Mouse (Mus musculus) right cerebral cortex, postnatal 4 days (tissue): ENCODE results near the gene Grk5.

Experiments used
- DNase-seq: peaks from one replicate; pipeline ENCODE4 v3.0.0-alpha.2; 2022

Gene Grk5

DNA sequence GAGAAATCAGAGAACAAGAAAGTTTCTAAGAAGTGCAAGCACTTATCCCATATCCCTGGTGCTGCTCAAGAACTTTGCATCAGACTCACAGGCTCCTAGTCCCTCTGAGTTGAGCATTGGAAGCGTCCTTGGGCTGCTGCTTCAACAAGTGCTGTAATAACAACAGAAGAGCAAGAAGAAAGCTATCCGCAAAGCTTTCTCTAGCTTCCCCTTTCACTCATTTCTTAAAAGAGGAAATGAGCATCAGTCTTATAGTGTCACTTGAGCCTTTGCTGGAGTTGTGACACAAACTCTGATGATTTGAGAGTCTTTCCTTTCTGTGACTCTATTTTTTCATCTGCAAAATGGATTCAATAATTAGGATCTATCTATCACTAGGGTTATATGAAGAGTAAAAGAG lies 92.3 kb downstream of the Grk5 start:
- DNase-seq = no peak

DNA sequence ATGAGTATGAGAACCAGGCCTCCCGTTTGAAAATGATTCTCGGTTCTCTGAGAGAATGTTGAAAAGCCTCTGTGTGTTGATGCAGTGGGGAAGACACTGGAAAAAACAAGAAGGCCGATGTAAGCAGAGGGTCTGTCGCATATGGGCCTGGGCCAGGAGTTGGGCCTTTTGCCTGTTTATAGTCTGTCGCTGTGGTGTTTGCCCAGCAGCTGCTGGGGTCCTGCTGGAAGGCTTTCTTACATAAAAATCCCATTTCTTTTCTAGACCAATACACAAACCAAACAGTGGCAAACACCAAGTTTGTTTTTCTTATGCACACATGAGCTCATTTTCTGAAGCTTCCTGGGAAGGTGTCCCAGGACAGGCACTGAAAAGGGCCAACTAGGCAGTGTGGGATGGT lies 100.2 kb downstream of the Grk5 start:
- no peak for DNase-seq

DNA sequence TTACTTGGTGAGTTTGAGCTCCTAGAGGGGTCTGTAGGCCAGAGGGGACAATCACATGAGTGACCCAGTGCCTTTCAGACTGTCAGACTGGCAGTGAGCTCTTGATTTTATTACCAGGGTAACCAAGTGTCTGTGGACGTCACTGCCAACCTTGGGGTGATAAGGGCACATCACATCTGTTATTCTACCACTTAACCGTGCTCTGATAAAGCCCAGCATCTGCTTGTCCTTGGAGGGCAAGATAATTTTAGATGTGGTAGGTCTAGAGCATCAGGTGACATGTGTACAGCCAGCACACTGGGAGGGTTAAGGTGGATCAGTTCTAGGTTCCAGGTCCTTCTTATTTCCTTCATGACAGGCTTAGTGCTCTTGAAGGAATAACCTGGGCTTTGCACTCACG lies 104.7 kb downstream of the Grk5 start:
- DNase-seq = no peak

DNA sequence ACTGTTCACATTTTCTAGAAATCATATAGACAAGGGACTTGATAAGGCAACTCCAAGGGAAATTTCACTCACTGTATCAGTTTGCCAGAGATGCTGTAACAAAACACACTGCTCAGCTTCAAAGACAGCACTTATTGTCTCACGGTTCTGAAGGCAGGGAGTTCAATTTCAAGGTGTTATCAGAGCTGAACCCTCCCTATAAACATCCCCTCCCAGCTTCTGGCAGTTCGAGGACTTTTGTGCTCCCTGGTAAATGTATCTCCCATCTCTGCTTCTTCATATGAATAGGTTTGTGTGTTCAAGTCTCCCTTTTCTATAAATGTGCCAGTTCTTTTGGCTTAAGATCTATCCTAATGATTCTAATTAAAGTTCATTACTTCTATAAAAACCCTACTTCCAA lies 105.3 kb downstream of the Grk5 start:
- no peak for DNase-seq

DNA sequence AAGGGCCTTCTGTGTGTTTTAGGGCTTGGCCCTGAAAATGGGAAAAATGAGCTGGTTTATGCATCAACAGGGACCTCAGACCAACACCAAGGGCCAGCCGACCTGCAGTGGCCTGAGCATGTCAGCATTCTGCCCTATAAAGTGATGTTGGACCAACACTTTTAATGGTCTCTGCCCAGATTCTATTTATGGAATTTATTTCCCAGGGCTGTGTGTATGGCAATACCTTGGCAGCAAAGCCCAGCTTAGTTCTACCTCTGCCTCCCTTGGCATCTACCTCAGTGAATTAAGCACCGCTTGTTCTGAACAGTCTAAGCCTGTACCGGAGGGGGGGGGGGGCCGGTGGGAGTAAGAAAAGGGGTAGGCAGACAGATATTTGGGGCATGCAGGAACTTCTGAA lies 108.2 kb downstream of the Grk5 start:
- no peak for DNase-seq

DNA sequence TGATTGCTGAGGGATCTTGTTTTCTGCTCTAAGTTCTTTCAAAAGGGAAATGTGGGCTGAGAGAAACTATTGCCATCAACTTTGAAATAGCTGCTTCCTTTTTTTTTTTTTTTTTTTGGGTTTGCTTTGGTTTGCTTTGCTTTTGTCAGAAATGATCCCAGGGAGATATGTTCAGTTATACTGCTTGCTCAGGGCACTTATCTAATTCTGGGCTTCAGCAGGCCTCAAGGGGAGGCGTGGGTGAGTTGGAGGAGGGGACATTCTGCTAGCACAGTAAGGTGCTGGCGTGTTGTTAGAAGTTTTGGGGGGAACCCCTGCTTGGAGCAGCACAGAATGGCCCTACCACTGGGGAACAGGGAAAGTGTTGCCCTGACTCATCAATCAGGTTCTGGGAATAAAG lies 110.1 kb downstream of the Grk5 start:
- no peak for DNase-seq

DNA sequence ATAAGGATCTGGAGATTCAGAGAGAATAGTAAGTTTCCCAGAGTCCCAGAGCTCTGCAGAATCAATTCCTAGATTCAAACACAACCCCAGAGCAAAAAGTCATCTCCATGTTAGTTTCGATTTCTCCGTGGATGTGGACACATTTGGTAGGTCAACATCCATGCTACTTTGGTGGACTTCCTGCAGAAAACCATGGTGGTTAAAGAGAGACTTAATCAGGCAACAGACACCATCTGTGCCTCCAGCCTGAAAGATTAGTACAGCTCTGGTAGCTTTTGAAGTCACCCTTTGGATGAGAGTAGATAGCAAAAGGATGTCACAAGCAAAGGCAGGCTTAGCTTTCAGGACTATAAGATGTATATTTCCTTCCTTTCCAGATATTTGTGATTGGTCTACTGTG lies 111.4 kb downstream of the Grk5 start:
- DNase-seq = no peak

DNA sequence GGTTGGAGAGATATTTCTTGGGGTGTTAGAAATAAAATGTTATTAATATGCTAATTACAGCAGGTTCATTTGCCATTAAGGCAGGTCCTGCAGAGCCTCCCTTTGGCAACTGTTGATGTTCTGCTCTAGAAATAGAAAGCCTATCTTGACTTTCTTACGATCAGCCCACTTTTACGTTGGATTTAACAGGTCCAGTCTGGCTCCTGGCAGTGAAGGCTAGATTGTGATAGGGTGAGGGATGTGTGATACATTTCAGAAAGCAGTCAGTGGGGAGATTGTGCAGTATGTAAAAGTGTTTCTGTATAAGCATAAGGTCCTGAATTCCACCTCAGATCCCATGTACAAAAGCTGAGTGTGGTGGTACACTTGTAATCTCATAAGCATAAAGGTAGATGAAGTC lies 119.7 kb downstream of the Grk5 start:
- no peak for DNase-seq

DNA sequence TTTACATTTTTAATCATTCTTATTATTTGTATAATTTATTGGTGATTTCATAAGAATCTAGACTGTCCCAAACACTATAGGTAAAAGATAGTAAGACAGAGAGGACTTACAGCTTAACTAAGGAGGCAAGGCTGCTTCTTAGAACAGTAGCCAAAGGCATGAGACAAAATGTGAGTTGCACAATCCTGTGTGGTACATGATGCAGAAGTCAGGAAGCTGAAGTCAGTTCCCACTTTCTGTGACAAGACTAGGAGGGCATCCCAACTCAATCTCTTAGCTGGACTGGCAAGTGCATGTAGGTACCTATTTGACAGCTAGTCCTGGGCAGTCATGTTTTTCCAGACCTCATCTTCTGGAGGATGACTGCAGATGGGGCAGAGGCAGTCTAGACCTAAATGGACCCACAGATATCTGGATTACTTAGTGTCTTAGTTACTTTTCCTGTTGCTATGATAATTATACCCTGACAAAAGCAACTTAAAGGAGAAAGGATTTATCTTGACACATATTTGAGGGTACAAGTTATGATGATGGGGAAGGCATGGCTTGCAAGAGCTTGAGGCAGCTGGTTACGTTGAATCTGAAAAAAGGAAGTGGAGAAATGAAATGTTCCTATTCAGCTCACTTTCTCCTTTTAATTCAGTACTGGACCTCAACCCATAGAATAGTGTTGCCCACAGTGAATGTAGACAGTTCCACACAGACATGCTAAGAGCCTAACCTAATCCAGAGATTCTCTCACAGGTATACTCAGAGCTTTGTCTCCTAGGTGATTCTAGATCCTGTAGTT lies 128.1 kb downstream of the Grk5 start:
- no peak for DNase-seq

DNA sequence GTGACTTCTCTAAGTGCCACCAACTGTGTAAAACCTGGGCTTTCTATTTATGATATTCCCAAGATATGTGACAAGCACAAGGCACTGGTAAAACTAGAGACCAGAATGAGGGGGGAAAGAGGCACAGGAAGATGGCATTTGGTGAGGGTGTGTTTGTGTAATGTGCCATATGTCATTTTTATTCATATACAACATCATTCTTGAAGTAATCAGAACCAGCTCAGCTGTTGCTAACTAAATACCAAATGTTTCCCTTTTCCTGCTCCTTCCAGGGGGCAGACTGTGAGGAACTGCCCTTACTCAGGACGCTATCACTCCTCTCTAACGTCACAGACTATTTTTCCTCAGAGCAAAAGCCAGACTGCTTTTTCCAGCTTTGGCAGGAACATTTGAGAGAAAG lies 132.0 kb downstream of the Grk5 start:
- no peak for DNase-seq

DNA sequence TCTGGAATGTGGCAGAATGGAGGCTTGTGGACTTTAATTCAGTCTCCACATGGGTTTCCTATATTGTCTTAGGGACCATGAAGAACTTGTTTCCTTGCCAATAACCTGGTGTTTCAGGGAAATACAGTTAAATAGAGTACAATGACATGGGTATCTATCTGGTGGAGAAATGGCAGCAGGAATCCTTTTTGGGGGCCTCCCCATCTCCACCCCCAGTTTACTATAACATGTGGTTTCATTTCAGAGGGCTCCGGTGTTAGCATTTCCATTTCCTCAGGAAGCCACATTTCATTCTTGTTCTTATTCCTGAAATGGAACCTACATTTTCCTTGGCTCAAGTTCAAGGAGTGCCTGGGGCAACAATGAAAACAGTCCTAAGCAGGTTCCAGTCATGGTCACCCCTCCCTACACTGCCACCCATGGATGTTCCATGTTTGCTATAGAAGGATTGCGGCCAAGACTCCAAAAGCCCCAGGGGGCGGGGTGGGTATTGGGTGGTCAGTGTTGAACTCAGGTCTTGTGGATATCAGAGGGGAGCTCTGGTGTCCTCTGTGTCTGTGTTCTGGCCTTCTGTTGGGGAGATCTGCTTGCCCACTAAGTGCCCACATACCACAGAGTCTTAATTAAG lies 132.5 kb downstream of the Grk5 start:
- no peak for DNase-seq

DNA sequence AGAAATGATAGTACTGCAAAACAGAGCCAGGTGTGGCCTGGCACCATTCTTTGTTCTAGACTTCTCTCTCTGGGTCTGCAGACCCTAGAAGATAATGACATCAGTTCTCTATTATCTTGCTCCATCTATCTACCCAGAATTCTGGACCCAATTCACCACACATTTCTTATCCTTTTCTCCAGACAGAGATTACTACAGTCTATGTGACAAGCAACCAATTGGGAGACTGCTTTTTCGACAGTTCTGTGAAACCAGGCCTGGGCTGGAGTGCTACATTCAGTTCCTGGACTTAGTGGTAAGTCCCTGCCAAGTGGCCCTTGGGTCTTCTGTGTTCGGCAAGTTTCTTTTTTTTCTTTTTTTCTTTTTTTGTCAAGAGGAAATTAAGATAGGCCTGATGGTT lies 142.0 kb downstream of the Grk5 start:
- no peak for DNase-seq

DNA sequence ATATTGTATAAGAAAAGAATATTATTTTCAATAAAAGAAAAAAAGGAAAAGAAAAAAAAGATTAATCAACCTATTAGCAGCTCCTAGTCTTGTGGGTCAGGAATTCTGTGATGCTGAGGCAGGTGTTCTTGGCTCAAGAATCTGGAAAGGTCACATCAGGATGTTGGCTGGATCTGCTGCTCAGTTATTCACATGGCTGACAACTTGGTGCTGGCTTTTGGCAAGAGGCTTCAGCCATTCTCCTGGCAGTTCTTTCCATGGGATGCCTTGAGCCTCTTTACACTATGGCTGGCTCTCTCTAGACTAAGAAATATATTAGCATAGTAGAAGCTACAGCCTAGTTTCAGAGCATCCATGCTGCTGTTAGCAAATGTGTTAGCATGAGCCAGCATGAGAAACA lies 149.6 kb downstream of the Grk5 start:
- no peak for DNase-seq

DNA sequence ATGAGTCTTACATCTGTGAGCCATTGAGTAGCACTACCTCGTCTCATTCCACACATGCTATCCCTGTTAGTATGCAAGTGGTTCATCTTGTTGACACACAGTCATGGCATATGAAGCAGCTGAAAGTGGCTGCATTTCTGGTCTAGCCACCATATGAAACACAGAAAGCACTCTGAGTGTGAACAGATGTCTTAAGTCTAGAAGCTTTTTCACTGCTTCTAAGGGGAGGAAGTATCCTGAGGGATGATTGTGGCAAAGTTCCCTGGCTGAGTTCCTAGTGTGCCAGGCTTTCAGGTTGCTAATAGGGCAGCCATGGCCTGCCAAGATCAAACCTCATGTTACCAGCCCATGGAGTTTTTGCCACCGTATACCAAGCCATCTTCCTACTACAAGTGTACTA lies 159.1 kb downstream of the Grk5 start:
- DNase-seq = peak; percentile 3

DNA sequence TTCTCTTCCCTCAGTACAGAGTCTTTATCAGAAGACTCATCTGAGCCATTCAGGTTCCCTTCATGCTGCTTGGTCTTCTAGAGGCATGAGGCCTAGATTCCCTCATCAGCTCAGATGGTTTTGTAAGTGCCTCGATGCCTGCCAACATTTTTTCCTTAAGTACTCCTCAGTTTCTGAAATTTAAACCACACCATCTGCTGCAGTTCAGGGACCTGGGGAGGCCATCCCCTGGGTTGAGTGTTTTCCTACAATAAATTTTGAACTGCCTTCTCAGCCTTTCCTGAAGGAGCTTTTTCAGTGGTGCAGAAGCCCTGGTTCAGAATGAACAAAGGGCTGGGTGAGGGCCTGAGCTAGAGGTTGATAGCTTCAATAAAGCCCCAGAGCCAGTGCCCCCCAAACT lies 159.9 kb downstream of the Grk5 start:
- no peak for DNase-seq

DNA sequence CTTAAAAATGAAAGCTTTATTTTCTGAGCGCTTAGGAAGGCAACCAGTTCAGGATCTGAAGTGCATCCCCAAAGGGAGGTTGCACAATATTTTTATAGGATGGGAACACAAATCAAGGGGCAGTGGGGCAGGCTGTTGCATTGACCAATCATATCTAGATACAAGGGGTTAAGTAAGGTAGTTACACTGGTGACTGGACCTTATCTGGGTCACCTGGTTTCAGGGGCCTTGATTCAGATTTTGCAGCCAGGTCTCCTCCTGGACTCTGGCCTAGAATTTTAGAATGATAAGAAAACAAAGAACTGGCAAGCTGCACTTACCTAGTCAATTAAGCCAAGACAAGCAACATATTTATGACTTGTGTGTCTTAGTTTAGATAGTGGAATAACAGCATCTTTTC lies 161.6 kb downstream of the Grk5 start:
- DNase-seq = no peak

DNA sequence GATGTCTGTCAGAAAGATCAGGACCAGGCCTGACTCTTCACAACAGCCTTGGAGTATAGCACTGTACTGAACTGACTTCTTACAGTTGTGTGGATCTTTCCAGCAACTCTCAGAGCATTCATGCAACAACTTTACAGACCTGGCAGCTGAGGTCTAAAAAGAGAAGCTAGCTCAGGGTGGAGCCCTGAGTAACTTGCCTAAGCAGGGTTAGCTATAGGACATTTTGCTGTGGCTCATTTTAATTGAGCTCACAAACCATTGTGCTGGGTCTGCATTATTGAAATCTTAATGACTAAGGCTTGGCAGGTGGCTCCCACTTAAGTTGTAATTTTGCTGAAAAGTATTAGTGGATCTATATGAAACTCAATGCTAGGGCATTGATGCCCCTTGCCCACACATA lies 162.5 kb downstream of the Grk5 start:
- DNase-seq = no peak

DNA sequence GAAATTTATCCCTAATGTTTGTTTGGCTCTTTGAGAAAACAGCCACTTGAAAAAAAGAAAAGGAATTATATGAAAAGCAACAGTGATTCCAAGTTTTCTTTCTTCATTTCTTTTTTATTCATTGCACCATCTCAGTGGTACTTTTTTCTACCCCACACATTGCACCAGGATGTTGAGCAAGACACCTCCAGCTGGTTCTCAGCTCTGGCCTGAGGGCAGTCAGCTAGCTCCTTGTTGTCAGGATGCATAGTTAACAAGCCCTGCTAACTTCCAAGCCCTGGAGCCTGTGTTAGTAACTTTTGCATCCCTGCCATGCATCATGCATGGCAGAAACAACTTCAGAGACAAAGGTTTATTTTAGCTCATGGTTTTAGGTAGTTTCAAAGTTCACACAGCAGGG lies 163.2 kb downstream of the Grk5 start:
- no peak for DNase-seq

DNA sequence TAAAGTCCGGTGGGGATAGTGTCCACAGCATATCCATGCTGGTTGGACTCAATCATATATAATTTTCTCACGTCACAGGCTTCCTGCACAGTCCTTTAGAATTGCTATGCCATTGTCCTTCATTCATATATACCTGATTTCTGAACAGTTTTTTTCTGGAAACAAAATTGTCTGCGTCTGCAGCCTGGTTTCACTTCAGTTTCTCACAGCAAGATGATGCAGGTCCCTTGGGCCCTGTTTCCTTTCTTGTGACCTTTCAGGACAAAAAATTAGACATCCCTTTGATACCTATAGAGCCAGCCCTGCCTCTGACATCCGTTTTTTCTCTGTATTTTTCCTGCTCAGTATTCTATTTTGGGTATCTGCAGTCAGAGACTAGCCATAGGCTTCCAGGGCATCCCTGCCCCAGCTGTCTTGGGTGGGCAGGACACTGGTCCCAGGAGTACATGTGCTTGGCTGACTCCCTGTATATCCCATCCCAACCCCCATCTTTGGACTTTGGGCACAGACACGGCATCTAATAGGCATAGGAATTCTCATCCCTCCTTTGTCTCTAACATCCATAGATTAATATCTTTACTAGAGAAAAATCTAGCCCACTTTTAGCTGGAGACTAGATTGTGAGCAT lies 167.3 kb downstream of the Grk5 start:
- no peak for DNase-seq

DNA sequence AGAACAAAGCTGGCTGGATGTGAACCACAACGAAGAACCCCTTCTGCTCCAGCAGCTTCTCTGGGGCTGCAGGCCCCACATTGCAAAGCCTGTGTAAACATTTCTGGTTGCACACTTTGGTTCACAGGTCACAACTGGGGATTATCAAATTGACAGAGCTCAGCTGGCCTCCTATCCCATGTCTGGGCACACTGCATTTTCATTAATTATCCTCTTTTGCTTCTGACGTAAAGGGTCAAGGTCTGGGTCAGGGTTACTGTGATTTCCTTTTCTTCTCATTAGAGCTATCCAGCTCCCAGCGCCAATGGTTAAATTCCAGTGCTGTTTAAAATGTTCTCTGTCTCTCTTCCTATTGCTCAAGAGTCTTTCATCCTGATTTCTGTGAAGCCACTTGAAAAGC lies 168.0 kb downstream of the Grk5 start:
- no peak for DNase-seq

DNA sequence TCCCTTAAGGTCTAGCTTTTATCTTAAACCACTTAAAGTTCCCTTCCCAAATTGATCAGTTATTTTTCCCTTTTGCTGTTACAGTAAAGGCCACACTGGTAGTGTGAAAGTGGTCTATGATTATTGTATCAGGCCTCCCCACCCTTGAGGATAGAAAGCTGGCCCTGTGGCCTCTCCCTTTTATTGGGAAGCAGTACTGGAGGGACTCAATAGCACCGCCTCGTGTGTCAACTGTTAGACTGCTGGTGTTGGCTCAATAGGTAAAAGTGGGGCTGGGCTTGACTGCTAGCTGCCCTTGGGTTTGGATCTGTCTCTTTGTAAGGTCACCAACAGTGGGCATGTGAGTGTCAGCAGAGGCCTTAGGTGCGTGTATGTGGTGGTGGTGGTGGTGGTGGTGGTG lies 174.8 kb downstream of the Grk5 start:
- no peak for DNase-seq

DNA sequence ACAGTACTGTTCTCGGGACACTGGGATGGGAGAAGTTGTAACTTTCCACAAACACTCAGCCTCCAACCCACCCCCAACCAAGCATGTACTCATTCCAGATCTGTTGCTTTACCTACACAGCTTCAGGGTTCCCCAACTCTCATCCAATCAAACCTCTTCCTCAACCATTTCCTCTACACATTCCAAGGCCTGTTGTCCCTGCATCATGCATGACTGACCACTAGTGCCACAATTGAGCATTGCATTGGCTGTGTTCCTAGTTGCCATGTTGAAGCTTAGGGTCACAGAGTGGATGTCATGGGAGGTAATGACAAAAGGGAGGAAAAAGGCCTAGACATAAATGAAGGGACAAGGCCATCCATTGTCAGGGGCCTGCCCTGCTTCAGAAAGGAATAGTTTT lies 175.5 kb downstream of the Grk5 start:
- no peak for DNase-seq

DNA sequence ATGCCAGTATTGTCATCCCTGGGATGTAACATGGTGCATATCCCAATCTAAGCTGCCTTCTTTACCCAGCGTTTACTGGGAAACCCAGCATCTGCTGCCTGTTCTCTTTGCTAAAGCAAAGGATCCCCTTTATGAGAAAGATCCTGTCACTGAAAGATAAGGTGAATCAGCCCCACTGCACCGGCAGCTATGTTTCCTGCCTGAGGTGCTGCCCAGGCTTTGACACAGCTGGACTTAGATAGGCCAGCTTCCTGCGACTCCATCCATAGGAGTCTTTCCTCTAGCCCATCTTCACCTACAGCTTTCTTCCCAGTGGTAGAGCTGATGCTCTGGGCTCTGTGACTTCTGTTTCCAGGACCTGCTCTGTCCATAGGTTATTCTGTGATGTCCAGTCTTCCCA lies 189.1 kb downstream of the Grk5 start:
- DNase-seq = no peak

DNA sequence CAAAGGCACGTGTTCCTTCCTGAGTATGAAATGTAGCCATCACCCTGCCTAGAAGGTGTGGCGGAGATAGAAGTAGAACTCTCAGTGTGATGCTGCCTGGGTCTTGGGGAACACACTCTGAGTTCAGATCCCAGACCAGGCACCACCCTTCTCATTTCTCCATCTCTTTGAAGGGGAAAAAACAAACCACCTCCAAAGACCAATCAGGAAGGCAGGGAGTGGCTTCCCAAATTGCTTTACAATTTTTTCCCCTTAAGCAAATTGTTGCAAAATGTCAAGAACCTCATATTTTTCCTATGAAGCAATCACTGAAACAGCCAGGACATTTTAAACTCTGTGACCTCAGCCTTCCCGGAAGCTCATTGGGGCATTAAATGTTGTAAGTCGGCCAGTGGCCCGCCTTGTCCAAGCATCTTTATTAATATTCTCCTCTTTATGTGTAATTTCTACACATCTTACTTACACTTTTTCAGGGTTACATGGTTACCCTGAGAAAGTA lies 190.8 kb downstream of the Grk5 start:
- DNase-seq = no peak
